In the genomic region with DNA sequence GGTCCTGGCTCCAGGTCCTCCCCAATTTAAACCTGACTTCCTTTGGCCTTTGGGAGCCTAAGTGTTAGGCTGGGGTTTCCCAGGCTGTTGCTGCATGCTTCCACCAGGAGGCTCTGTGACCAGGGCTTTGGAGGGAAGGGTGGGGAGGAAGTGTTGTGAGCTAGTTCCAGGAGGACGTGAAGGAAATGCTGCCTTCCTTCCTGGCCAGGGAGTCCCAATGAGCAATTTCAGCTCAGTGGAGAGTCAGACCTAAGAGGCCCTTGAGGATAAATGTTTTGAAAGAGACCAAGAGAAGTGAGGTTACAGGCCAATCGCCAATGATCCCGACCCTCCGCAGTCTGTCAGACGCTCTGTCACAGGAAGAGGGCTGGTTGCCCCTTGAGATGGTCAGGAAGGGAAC, we compare ENCODE assay signal across 8 mouse cellular contexts. TPM values are rescaled to one million over a fixed set of nuclear protein-coding genes. Genes with fewer than 3 reads are reported as not detected.
A peak's percentile ranks its signal among the peaks of the same experiment; 100 is the strongest.
DNase-seq lines count a peak whose midpoint lies in the region; ATAC-seq and TF ChIP-seq lines count a peak whose summit lies in the region.

No protein-coding gene starts in this region.

- peak overlapping the region; percentile 36 for H3K4me2 ChIP-seq in hindbrain, embryonic 13.5 days

- 26% methylated on average over 5 of the region's 5 CpGs for WGBS in hindbrain, embryonic 13.5 days

- no peaks in the 10 kb centered on the region for H3K36me3 ChIP-seq in hindbrain, embryonic 13.5 days

- peaks cover 24% of the 10 kb centered on the region; the same call in 1 of the 2 replicates for H3K27me3 ChIP-seq in hindbrain, embryonic 13.5 days

- no peaks in the 10 kb centered on the region for H3K9me3 ChIP-seq in hindbrain, embryonic 13.5 days

- H3K9ac ChIP-seq in hindbrain, embryonic 13.5 days: no peak overlapping the region

- H3K27ac ChIP-seq in hindbrain, embryonic 13.5 days: 0 out of 2 replicates have a peak overlapping the region, but pooled peaks have one; percentile 30
- peak overlapping the region; percentile 84 for H3K27ac ChIP-seq in left cerebral cortex, adult 2 months

- peaks cover 14% of the 10 kb centered on the region for H3K4me1 ChIP-seq in hindbrain, embryonic 13.5 days (replicated peaks)

- ATAC-seq in hindbrain, embryonic 13.5 days (ENCODE audit: low FRiP score): 0 out of 2 replicates have a peak, but pooled peaks have one; percentile 31
- ATAC-seq in megakaryocyte, adult 5-6 weeks (ENCODE audit: poor library complexity, severe bottlenecking): peak; percentile 73

- intact Hi-C loops in left cerebral cortex, adult 2 months (cut with DNase I): loop anchor here (1.0 to 2.0 kb wide), 3 partner anchors 29 to 340 kb away; a partner anchor contains a TSS

- no peak overlapping the region for H3K4me3 ChIP-seq in hindbrain, embryonic 13.5 days
- peak overlapping the region; percentile 19; the same call in 1 of the 2 replicates for H3K4me3 ChIP-seq in left cerebral cortex, adult 2 months

- TF ChIP-seq CTCF in left cerebral cortex, adult 2 months (IDR thresholded peaks at IDR 0.05): peak; percentile 86

- DNase-seq in left cerebral cortex, adult 18-20 months (ENCODE audit: low spot score in 2 of 2): peak; percentile 69 to 75
- no peak for DNase-seq in left cerebral cortex, adult 11 months (ENCODE audit: low spot score)
- peak; percentile 84 to 85 for DNase-seq in cerebellum, postnatal 10 days
- peak; percentile 35 to 60 for DNase-seq in frontal cortex, postnatal 36 days (ENCODE audit: low spot score in 2 of 2)
- DNase-seq in left cerebral cortex, adult 2 months (ENCODE audit: extremely low spot score in 1 of 2, low spot score in 2 of 2): peak; percentile 63 to 70
- peak; percentile 40 to 75 for DNase-seq in spleen, postnatal 10 days (ENCODE audit: low spot score in 2 of 2)

RNA-seq across cellular contexts. Expression of a gene that starts 7.1 kb away (rescaled TPM):
- 100 to 1,000 TPM; 150 to 175 TPM for total RNA-seq in left cerebral cortex, adult 18-20 months (2021)
- 110 and 119 TPM in 2 replicates for polyA plus RNA-seq in hindbrain, embryonic 13.5 days (2015; fragmentation: Nextera tagmentation; extraction: Ambion mirVana)
- total RNA-seq in left cerebral cortex, adult 2 months (2021): 100 to 1,000 TPM; 167 to 177 TPM
- 141 and 187 TPM in 2 replicates for total RNA-seq in megakaryocyte, adult 5-6 weeks (2015)
- 52.3 and 73.3 TPM in 2 replicates for total RNA-seq in megakaryocyte, adult 5-6 weeks (2017)

RNA-seq across cellular contexts. Expression of a gene that starts 29.7 kb away (rescaled TPM):
- total RNA-seq in left cerebral cortex, adult 18-20 months (2021): 10 to 100 TPM; 41.9 to 50.0 TPM
- polyA plus RNA-seq in hindbrain, embryonic 13.5 days (2015; fragmentation: Nextera tagmentation; extraction: Ambion mirVana): 1.1 and 1.2 TPM in 2 replicates
- total RNA-seq in left cerebral cortex, adult 2 months (2021): 10 to 100 TPM; 37.6 to 46.2 TPM
- total RNA-seq in megakaryocyte, adult 5-6 weeks (2015): not detected in 2 replicates
- not detected in 2 replicates for total RNA-seq in megakaryocyte, adult 5-6 weeks (2017)

RNA-seq across cellular contexts. Expression of a gene that starts 42.2 kb away (rescaled TPM):
- under 1 TPM in 1 of 2 experiments, not detected in 1; 0.16 TPM for total RNA-seq in left cerebral cortex, adult 18-20 months (2021)
- 0.09 and 0.17 TPM in 2 replicates for polyA plus RNA-seq in hindbrain, embryonic 13.5 days (2015; fragmentation: Nextera tagmentation; extraction: Ambion mirVana)
- total RNA-seq in left cerebral cortex, adult 2 months (2021): under 1 TPM in 1 of 2 experiments, not detected in 1; 0.26 TPM
- total RNA-seq in megakaryocyte, adult 5-6 weeks (2015): 0.62 TPM in 1 of 2 replicates, not detected in the other
- 0.37 TPM in 1 of 2 replicates, not detected in the other for total RNA-seq in megakaryocyte, adult 5-6 weeks (2017)

Comparison
In these comparisons a context has a peak if more than half of its experiments do, and no peak if none do; other contexts are left out.
1. RNA of a gene that starts 29.7 kb away (total RNA-seq): 41.9 to 50.0 TPM in left cerebral cortex, adult 18-20 months and 37.6 to 46.2 TPM in left cerebral cortex, adult 2 months; not detected in megakaryocyte, adult 5-6 weeks; every median in the first group is over 10 times any median in the second.